Mouse (Mus musculus): ENCODE results near the gene Prl7c1. TPM values are rescaled to one million over a fixed set of nuclear protein-coding genes. Genes with fewer than 3 reads are reported as not detected.
"Not testable (repeated sequence)": the region's sequence is repeated elsewhere in the genome, so short reads cannot be mapped to it uniquely, and the experiment has no call there.

The Prl7c1 gene
- polyA plus RNA-seq (2012; rRNA removed) (not detected in 2 replicates), polyA plus RNA-seq (2014; fragmentation: Nextera tagmentation; extraction: Ambion mirVana) (not detected in 2 replicates)

DNA sequence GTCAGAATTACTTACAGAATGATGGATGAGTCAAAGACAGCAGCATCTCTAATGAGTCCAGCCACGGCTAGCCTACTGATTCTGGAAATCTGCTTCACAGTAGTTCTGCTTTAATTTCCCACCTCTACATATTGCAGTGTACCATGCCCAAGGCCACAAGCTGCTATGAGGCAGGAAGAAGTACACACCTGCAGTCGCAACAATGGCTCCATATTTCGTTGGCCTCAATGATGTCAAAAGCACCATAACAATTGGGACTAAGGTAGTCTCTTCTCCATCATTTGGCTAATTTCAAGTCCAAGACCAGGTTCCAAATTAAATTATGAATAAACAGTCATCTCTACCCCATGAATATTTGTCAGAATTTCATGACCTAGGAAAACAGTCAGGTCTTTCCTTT, at the start of gene Prl7c1:
Gene Prl7c1 (minus strand): TSS at position 101 of the 400 bp plus-strand sequence.
- 93% methylated on average over 2 of the region's 3 CpGs for WGBS
- H3K27me3 ChIP-seq (ENCODE audit: control insufficient read depth, insufficient read depth, low read length), result not testable (repeated sequence)

DNA sequence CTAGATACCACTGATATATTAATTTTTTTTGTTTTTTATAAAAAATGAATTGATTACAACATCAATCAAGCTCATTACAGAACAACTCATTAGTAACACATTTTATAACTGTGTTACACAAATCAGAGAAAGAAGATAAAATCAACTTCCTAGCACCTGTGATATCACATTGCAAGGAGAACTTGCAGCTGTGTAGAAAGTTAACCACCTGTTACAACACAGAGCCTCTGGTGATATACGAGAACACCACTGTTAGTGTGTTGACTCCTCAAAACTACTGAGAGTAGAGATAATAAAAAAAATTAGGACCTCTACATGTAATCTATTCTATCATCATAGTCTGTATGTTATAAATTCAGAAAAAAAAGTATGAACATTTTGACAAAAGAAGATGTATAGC, 22.2 kb upstream of the Prl7c1 start:
- Histone ChIP-seq H3K4me1 (ENCODE audit: control insufficient read depth, insufficient read depth, low read length) (no peaks in the 10 kb centered on the region), H3K27me3 (ENCODE audit: control insufficient read depth, insufficient read depth, low read length) (no peaks in the 10 kb centered on the region), H3K36me3 (ENCODE audit: control insufficient read depth, insufficient read depth, low read length) (no peaks in the 10 kb centered on the region), H3K4me2 (replicated peaks; ENCODE audit: low read depth, low read length, severe bottlenecking) (no peak overlapping the region), H3K27ac (replicated peaks; ENCODE audit: low read depth, low read length) (no peak overlapping the region), H3K4me3 (replicated peaks; ENCODE audit: low read length) (no peak overlapping the region), H3K9me3 (ENCODE audit: control insufficient read depth, low read length) (no peaks in the 10 kb centered on the region), H3K9ac (ENCODE audit: low read depth, low read length, severe bottlenecking) (no peak overlapping the region)
- TF ChIP-seq POLR2A (IDR thresholded peaks at IDR 0.05; ENCODE audit: borderline replicate concordance, extremely low read depth, insufficient read depth, insufficient read length), result no peak
- ATAC-seq (ENCODE audit: low FRiP score, low read depth), result no peak
- DNase-seq (ENCODE audit: low spot score), result no peak
- WGBS, result 65% methylated on average over 1 of the region's 1 CpGs

More for the DNA sequence above, at the start of gene Prl7c1:
- not testable (repeated sequence) for H3K4me2 ChIP-seq (replicated peaks; ENCODE audit: low read depth, low read length, severe bottlenecking); H3K4me1 ChIP-seq (ENCODE audit: control insufficient read depth, insufficient read depth, low read length); H3K36me3 ChIP-seq (ENCODE audit: control insufficient read depth, insufficient read depth, low read length); H3K9me3 ChIP-seq (ENCODE audit: control insufficient read depth, low read length); DNase-seq (ENCODE audit: low spot score); H3K4me3 ChIP-seq (replicated peaks; ENCODE audit: low read length); H3K27ac ChIP-seq (replicated peaks; ENCODE audit: low read depth, low read length); ATAC-seq (ENCODE audit: low FRiP score, low read depth); H3K9ac ChIP-seq (ENCODE audit: low read depth, low read length, severe bottlenecking)

- Histone ChIP-seq H3K4me1 (ENCODE audit: control insufficient read depth, insufficient read depth, low read length) (no peaks in the 10 kb centered on the region), H3K9me3 (ENCODE audit: control insufficient read depth, low read length) (no peaks in the 10 kb centered on the region), H3K27me3 (ENCODE audit: control insufficient read depth, insufficient read depth, low read length) (no peaks in the 10 kb centered on the region), H3K9ac (ENCODE audit: low read depth, low read length, severe bottlenecking) (no peak within 1 kb of the TSS), H3K27ac (replicated peaks; ENCODE audit: low read depth, low read length) (no peak within 1 kb of the TSS), H3K36me3 (ENCODE audit: control insufficient read depth, insufficient read depth, low read length) (no peaks in the 10 kb centered on the region), H3K4me2 (replicated peaks; ENCODE audit: low read depth, low read length, severe bottlenecking) (no peak within 1 kb of the TSS), H3K4me3 (replicated peaks; ENCODE audit: low read length) (no peak within 1 kb of the TSS)
- no peak for ATAC-seq (ENCODE audit: low FRiP score, low read depth)
- TF ChIP-seq POLR2A (IDR thresholded peaks at IDR 0.05; ENCODE audit: borderline replicate concordance, extremely low read depth, insufficient read depth, insufficient read length), result no peak
- WGBS, result 91% methylated on average over 1 of the region's 1 CpGs
- DNase-seq (ENCODE audit: low spot score), result no peak
These were observed 20.8 kb upstream of the Prl7c1 start, which contains the start of gene Prl2a1 for GRCm38 (mm10) chr13:27801354-27801753. Gene Prl2a1, plus strand, starts transcription at chr13:27801654.

- TF ChIP-seq POLR2A (IDR thresholded peaks at IDR 0.05; ENCODE audit: borderline replicate concordance, extremely low read depth, insufficient read depth, insufficient read length), result no peak
- WGBS, result 83% methylated on average over 4 of the region's 4 CpGs
- no peaks in the 10 kb centered on the region for H3K4me1 ChIP-seq (ENCODE audit: control insufficient read depth, insufficient read depth, low read length)
These were observed 18.7 kb upstream of the Prl7c1 start for GRCm38 (mm10) chr13:27799303-27799702.

GRCm38 (mm10) chr13:27734512-27735186, 46.0 kb downstream of the Prl7c1 start:
- ATAC-seq (ENCODE audit: low FRiP score, low read depth), result no peak
- 85% methylated on average over 10 of the region's 10 CpGs for WGBS
- no peaks in the 10 kb centered on the region for H3K36me3 ChIP-seq (ENCODE audit: control insufficient read depth, insufficient read depth, low read length)
- no peak overlapping the region for H3K4me2 ChIP-seq (replicated peaks; ENCODE audit: low read depth, low read length, severe bottlenecking)
- no peak overlapping the region for H3K4me3 ChIP-seq (replicated peaks; ENCODE audit: low read length)
- H3K27me3 ChIP-seq (ENCODE audit: control insufficient read depth, insufficient read depth, low read length), result no peaks in the 10 kb centered on the region
- no peak for DNase-seq (ENCODE audit: low spot score)
- no peak overlapping the region for H3K27ac ChIP-seq (replicated peaks; ENCODE audit: low read depth, low read length)
- no peaks in the 10 kb centered on the region for H3K9me3 ChIP-seq (ENCODE audit: control insufficient read depth, low read length)
- TF ChIP-seq POLR2A (IDR thresholded peaks at IDR 0.05; ENCODE audit: borderline replicate concordance, extremely low read depth, insufficient read depth, insufficient read length), result no peak
- H3K4me1 ChIP-seq (ENCODE audit: control insufficient read depth, insufficient read depth, low read length), result no peaks in the 10 kb centered on the region
- H3K9ac ChIP-seq (ENCODE audit: low read depth, low read length, severe bottlenecking), result no peak overlapping the region

More at GRCm38 (mm10) chr13:27799303-27799702, 18.7 kb upstream of the Prl7c1 start:
- no peak for ATAC-seq (ENCODE audit: low FRiP score, low read depth)
- no peak overlapping the region for H3K27ac ChIP-seq (replicated peaks; ENCODE audit: low read depth, low read length)
- no peak overlapping the region for H3K4me2 ChIP-seq (replicated peaks; ENCODE audit: low read depth, low read length, severe bottlenecking)
- no peak for DNase-seq (ENCODE audit: low spot score)
- H3K27me3 ChIP-seq (ENCODE audit: control insufficient read depth, insufficient read depth, low read length), result no peaks in the 10 kb centered on the region
- H3K4me3 ChIP-seq (replicated peaks; ENCODE audit: low read length), result no peak overlapping the region
- H3K9me3 ChIP-seq (ENCODE audit: control insufficient read depth, low read length), result no peaks in the 10 kb centered on the region
- H3K36me3 ChIP-seq (ENCODE audit: control insufficient read depth, insufficient read depth, low read length), result no peaks in the 10 kb centered on the region
- H3K9ac ChIP-seq (ENCODE audit: low read depth, low read length, severe bottlenecking), result no peak overlapping the region

DNA sequence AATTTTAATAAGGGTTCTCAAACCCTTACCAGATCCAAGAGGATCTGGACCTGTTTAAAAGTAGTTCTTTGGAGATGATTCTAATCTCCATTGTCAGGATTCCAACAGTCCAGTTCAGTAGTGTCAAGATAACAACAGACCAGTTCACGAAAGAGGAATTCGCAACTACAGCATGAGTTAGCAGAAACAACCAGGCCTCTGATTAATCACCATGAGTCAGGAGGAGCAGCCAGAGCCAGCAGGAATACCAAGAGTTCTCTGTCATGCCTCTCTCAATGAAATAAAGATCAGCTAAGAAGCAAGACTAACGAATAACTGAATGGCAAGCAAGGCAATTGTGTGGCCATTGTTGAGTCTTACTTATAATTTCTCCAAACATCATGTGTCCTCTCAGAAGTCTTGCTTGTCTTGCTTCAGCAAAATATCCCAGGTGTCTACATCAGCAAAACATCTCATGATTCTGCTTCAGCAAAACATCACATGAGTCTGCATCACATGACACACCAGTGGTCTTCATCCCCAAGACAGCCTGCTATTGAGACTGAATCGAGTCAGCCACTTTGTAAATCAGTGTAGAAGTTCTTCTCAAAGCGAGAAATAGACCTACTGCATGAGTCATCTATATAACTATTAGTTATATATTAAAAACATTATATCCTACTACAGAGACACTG, 50.2 kb downstream of the Prl7c1 start:
- H3K4me2 ChIP-seq (replicated peaks; ENCODE audit: low read depth, low read length, severe bottlenecking); H3K27ac ChIP-seq (replicated peaks; ENCODE audit: low read depth, low read length); ATAC-seq (ENCODE audit: low FRiP score, low read depth); H3K9ac ChIP-seq (ENCODE audit: low read depth, low read length, severe bottlenecking); H3K36me3 ChIP-seq (ENCODE audit: control insufficient read depth, insufficient read depth, low read length); DNase-seq (ENCODE audit: low spot score); H3K4me3 ChIP-seq (replicated peaks; ENCODE audit: low read length); H3K4me1 ChIP-seq (ENCODE audit: control insufficient read depth, insufficient read depth, low read length); H3K9me3 ChIP-seq (ENCODE audit: control insufficient read depth, low read length); H3K27me3 ChIP-seq (ENCODE audit: control insufficient read depth, insufficient read depth, low read length): not testable (repeated sequence)
- 82% methylated on average over 5 of the region's 5 CpGs for WGBS

DNA sequence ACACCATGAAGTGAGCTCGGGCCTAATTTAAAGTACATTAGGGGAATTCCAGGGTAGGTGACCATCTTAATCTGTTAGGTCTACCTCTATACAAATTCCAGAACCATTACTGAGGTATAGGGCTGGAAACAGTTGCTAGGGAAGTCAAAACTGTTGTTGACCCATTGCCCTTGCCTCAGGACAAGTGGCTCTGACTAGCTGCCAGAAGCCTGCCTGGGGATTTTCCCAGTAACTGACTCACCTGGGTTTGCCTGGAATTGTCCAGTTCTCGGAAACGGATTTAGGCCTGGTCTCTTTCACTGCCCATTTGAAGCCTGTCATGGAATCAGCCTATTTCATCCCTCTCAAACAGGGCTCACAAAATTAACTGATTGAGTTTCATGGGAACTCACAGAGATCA, 55.5 kb downstream of the Prl7c1 start:
- not testable (repeated sequence) for H3K4me3 ChIP-seq (replicated peaks; ENCODE audit: low read length); DNase-seq (ENCODE audit: low spot score); H3K9ac ChIP-seq (ENCODE audit: low read depth, low read length, severe bottlenecking); H3K36me3 ChIP-seq (ENCODE audit: control insufficient read depth, insufficient read depth, low read length); H3K4me2 ChIP-seq (replicated peaks; ENCODE audit: low read depth, low read length, severe bottlenecking); H3K9me3 ChIP-seq (ENCODE audit: control insufficient read depth, low read length); ATAC-seq (ENCODE audit: low FRiP score, low read depth); H3K27ac ChIP-seq (replicated peaks; ENCODE audit: low read depth, low read length); H3K27me3 ChIP-seq (ENCODE audit: control insufficient read depth, insufficient read depth, low read length); H3K4me1 ChIP-seq (ENCODE audit: control insufficient read depth, insufficient read depth, low read length)
- 93% methylated on average over 3 of the region's 3 CpGs for WGBS
